Mouse (Mus musculus) E14TG2a.4 (cell line): ENCODE data around the gene Hnrnpm.

Experiments
- CTCF ChIP-seq: conservative IDR thresholded peaks from 2 replicates; pipeline ENCODE4 v1.5.1; 2014; ENCODE audit warnings: low read length
- NANOG ChIP-seq: IDR thresholded peaks from 2 replicates; pipeline ENCODE4 v1.6.1; 2014; ENCODE audit warnings: borderline replicate concordance, low read length, mixed read lengths

GRCm38 (mm10) chr17:33702178-33702577, 15.5 kb upstream of the Hnrnpm start:
- no peak for TF ChIP-seq CTCF
- TF ChIP-seq NANOG = no peak
